Mouse (Mus musculus) kidney, adult 10 weeks (tissue): ENCODE results near the gene Nup188. TPM values are rescaled to one million over a fixed set of nuclear protein-coding genes. Genes with fewer than 3 reads are reported as not detected.

ENCODE experiments used
- polyA plus RNA-seq: library from polyadenylated mRNA; stranded (reverse); fragments of 350-450 nt; fragmentation: Illumina TruSeq; extraction: RNeasy Lipid Tissue Mini Kit (QIAGEN cat#74804); gene quantifications from one replicate; pipeline ENCODE4 v1.2.3, GENCODE M21; 2014; ENCODE audit warnings: low read depth, low replicate concordance

Nup188 gene
- 8.9 TPM for polyA plus RNA-seq

DNA sequence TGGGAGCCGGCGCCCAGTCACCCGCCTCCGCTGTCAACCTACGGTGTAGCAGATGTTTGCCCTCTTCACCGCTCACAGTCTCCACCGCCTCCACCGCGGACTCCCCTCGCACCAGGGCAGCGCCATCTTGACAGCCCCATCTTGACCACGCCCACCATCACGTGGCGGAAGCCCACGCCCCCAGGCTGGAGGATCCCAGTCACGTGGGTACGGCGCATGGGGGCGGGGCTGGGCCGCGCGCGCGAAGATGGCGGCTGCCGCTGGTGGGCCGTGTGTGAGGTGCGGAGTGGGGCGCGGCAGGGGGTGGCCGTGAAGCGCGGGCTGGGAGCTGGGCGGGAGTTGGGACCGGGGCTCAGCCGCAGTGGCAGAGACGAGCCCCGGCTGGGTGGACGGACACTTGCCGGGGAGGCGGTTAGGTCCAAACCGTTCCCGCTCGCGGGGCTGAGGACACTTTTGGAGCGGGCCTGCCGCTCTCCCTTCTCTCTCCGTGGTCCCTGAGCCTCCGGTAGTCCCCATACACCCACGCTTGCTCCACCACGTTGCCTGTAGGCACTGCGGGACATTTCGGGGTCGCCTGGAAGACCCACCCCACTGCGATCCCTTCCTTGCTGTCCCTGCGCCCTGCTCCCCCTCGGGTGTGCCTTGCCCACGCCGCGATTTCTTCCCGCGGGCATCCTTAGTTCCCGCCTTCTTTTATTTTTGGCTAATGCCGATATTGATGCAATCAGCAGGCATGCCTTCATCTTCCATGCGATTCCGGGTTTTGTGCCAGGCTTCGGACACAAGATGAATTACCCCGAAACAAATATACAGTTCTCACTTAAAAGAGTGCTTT lies at the start of gene Nup188, which contains the start of gene Dolk:
Gene Nup188 (plus strand): TSS at position 206 of the 835 bp plus-strand sequence.
Gene Dolk (minus strand): TSS at position 143 of the 835 bp plus-strand sequence.

DNA sequence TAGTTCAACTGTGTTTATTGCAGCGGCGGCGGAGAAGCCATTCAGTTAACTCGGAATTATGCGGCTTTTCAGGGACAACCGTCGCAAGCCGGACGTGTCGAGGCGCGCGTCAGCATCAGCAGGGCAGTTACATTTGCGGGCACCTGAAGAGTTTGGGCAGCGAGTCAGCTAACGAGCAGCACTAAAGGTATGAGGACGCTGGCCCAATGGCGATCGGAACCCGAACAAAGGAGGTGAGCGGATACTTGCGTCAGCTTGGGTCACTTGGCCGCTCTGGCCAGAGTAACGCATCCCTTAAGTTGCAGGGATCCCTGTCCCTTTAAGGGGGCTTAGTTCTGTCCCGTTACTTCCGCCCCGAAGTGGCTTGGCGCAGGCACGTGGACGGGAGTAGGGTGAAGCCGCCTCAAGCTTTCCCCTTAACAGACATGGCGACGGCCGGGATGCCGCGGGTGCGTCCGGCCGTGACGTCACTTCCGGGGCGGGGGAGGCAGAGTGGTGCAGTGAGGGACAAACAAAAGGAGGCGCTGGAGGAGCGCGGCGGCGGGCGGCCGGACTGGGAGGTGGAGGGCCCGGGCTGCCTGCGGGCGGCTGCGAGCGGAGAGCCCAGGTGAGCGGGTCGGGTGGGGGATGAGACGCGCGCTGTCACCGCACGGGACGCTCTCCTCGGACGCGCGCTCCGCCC lies 48.9 kb upstream of the Nup188 start, which contains the start of gene Lrrc8a:
Gene Lrrc8a (plus strand): TSS at position 517 of the 682 bp plus-strand sequence.

DNA sequence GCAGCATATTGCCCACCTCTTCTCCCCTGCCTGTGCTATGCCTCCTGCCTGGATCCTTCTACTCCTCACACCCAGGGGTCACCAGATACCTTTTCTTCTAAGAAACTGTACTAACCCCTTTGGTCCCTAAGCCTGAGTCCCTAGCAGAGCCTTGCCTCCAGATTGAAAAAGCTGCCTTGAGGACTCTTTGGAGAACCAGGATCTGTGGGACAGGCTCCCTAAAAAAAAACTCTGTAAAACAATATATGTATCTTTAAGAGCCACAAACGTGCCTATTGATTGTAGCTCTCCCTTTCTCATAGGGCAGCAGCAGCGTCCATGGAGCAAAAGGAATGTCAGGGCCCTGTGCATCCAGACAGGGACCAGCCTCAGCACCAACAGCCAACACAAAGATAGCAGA lies 45.9 kb upstream of the Nup188 start, which contains the start of gene Gm28035:
Gene Gm28035 (plus strand): TSS at position 301 of the 400 bp plus-strand sequence.

DNA sequence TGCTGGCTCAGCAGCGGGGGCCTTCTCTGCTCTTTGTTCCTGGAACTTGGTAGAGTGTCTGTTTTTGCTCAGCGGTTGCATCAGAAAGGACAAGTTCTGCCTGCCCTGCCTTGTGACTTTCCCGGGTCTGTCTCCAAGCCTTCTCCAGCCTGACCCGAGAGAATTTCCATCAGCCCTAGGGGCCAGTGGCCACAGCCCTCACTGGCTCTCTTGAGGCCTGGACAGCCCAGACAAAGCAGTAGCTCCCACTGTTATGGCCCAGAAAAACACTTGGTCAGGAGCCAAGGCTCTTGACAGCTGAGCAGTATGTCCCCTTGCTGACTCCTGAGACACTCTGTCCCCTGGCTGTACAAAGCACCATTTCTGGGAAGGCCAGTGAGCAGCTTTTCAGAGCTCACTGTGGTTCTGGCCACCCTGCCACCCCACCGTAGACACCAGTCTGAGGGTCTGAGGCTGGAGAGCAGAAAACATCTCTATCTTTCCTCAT lies 20.4 kb upstream of the Nup188 start, which contains the start of gene Phyhd1:
Gene Phyhd1 (plus strand): TSS at position 437 of the 487 bp plus-strand sequence.

DNA sequence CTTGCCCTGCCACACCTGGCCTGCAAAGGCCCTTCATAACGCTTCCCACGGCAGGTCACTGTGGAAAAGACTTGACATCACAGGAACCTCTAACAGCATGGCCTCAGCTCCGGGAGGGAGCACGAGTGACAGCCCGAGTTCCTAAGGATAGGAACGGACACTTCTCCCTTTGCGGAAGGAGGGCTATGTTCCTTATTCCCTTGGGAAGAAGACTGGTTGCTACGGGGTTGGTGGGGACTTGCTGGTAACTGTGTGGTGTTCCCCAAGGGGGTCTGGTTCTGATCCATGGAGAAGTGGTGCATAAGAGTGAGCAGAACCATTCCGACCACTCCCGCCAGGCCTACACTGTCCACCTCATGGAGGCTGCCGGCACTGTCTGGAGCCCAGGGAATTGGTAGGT lies 5.5 kb upstream of the Nup188 start, which contains the start of gene Gm28038:
Gene Gm28038 (plus strand): TSS at position 301 of the 400 bp plus-strand sequence.

DNA sequence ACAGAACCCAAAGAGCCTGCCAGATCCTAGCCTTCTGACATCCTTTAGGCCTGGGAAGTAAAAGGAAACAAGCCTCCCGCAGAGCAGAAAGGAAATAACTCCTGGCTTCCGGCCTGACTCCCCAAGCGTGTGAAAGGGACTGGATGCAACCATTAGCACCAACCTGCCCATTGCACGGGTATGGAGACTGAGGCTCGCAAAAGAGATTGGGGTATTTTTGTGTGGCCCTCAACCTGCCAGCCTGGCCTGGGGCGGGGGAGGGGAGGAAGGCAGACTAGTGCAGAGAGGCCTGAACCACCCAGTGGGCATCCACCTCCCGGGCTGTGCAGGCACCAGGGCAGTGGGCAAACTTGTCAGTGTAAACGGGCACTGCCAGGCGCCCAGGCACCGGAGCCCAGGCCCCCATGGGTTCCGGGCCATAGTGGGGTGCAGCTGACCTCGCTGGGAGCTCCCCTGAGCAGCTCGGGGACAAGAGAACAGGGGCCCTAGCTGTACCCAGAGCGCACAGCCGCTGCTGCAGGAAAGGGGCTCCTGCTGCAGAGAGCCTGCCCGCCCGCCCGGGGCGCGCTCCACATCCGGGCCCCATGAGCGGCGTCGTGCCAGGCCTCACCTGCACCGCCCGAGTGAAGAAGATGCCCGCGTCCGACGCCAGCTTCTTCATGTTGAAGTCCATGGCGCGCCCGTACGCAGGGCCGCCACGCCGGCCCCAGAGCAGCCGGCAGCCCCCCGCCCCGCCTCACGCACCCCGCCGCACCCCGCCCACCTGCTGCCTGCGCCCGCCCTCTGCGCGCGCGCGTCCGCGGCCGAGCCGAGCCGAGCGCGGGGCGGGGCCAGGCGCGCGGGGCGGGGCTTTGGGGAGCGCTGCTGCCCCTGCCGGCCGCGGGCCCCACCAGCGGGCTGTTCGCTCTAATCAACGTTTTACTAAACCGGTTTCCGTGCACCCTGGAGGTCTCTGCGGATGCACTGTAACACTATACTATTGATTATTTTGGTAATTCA lies 72.6 kb downstream of the Nup188 start, which contains the start of gene Sh3glb2:
Gene Sh3glb2 (minus strand): TSS at position 805 of the 999 bp plus-strand sequence.

DNA sequence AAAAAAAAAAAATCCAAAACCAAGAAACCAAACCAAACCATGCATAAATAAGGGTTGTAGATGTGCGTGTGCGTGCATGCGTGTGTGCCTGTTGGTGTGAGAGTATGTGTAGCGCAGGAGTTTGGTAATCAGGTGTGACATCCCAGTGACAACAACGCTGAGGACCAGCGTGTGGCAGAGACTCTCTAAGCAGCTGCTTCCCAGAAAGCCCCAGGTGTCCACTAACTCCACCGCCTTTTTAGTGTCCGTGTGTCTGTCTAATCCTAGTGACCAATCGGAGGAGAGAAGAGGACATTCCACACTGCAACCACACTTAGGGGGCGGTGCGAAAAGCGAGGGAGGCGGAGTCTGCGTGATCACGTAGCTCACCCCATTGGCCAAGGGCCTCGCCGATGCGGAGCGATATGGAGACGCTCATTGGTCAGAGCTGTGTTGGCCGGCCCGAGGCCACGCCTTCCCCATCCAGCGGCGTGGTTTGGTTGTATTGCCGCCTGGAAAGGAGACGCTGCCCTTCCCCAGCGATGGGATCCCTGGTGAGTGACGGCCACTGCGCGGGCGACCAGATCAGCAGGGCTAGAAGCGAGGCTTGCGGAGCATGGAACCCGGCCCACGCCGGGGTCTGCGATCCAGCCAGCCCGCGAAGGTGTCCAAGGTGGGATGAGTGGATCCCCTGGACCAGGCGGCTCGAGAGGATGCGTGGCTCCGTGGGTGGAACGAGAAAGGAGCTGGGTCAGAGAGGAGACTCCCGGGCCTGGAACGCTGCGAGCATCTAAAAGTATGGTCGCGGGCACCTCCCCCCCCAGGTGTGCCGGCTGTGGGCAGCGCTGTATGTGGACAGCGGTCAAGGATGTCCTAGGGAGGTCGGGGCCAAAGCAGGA lies 77.8 kb downstream of the Nup188 start, which contains the start of gene Miga2:
Gene Miga2 (plus strand): TSS at position 461 of the 878 bp plus-strand sequence.

DNA sequence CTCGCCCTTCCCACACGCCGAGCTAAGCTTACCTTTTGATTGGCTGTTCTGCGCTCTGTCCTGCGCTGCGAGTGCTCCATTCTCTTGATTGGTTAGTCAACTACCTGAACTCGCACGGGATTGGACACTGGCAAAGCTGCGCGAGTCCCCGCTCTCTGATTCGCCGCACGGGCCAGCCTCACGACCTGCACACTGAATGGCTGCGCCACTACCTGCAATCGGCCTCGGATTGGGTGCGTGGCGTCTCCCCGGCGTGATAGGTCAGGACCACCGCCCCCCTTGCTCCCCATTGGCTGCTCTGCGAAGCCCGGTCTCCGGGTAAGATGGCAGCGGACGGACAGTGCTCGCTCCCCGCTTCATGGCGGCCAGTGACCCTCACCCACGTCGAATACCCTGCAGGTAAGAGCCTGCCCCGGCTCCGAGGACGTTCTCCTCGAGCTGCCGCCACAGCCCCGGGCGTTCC lies 105.9 kb downstream of the Nup188 start, which contains the start of gene Dolpp1:
Gene Dolpp1 (plus strand): TSS at position 141 of the 463 bp plus-strand sequence.

Other genes with a start within 250 kb of the Nup188 start
- gene Wdr34, start 237.5 kb upstream of the Nup188 start, polyA plus RNA-seq = 0.73 TPM
- gene Set, start 229.0 kb upstream of the Nup188 start, polyA plus RNA-seq = 217 TPM
- 0.16 TPM for gene Pkn3, start 208.7 kb upstream of the Nup188 start, polyA plus RNA-seq
- 1.6 TPM for gene Zdhhc12, start 192.7 kb upstream of the Nup188 start, polyA plus RNA-seq
- gene Zer1, start 161.8 kb upstream of the Nup188 start, polyA plus RNA-seq = 1.6 TPM
- gene Tbc1d13, start 152.7 kb upstream of the Nup188 start, polyA plus RNA-seq = 30.0 TPM
- gene Endog, start 114.9 kb upstream of the Nup188 start, polyA plus RNA-seq = not detected
- gene Spout1, start 107.9 kb upstream of the Nup188 start, polyA plus RNA-seq = 0.61 TPM
- 1.2 TPM for gene Kyat1, start 80.5 kb upstream of the Nup188 start, polyA plus RNA-seq
- 2.7 TPM for gene Lrrc8a, start 48.7 kb upstream of the Nup188 start, polyA plus RNA-seq
- not detected for gene Gm28035, start 45.8 kb upstream of the Nup188 start, polyA plus RNA-seq
- 20.0 TPM for gene Phyhd1, start 20.2 kb upstream of the Nup188 start, polyA plus RNA-seq
- gene Gm28038, start 5.4 kb upstream of the Nup188 start, polyA plus RNA-seq = not detected
- 8.1 TPM for gene Dolk, start 63 bp upstream of the Nup188 start, polyA plus RNA-seq
- 1.1 TPM for gene Sh3glb2, start 72.9 kb downstream of the Nup188 start, polyA plus RNA-seq
- 0.81 TPM for gene Miga2, start 77.8 kb downstream of the Nup188 start, polyA plus RNA-seq
- 0.65 TPM for gene Dolpp1, start 105.9 kb downstream of the Nup188 start, polyA plus RNA-seq
- gene Crat, start 129.4 kb downstream of the Nup188 start, polyA plus RNA-seq = 20.5 TPM
- gene Ptpa, start 129.6 kb downstream of the Nup188 start, polyA plus RNA-seq = 2.4 TPM
- not detected for gene Ier5l, start 187.8 kb downstream of the Nup188 start, polyA plus RNA-seq